Mouse (Mus musculus): ENCODE results near the gene Ddx17. TPM values are rescaled to one million over a fixed set of nuclear protein-coding genes. Genes with fewer than 3 reads are reported as not detected.
A peak's percentile ranks its signal among the peaks of the same experiment; 100 is the strongest.

Gene Ddx17
- polyA plus RNA-seq, 1 experiment, result 14.2 TPM

DNA sequence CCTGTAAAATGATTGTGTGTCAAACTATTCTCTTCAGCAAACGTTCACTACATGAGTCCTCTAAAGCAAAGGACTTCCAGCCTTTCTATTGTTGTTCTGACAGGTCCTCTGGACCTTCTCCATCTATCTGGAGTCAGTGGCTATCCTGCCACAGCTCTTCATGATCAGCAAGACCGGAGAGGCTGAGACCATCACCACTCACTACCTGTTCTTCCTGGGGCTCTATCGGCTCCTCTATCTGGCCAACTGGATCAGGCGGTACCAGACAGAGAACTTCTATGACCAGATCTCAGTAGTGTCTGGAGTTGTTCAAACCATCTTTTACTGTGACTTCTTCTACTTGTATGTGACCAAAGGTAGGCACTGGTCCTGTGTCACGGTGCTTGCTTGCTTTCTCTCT, 21.0 kb downstream of the Ddx17 start:
- Histone ChIP-seq H3K9me3 (peaks cover 19% of the 10 kb centered on the region), H3K4me3 (replicated peaks) (no peak overlapping the region), H3K36me3 (replicated peaks; ENCODE audit: low read length) (peaks cover 47% of the 10 kb centered on the region), H3K4me1 (peaks cover 12% of the 10 kb centered on the region), H3K27me3 (replicated peaks) (peaks cover 23% of the 10 kb centered on the region)
- TF ChIP-seq FLI1 (IDR thresholded peaks at IDR 0.05; ENCODE audit: low read length), result no peak
- TF ChIP-seq GATA1 (IDR thresholded peaks at IDR 0.05; ENCODE audit: borderline replicate concordance, low read length), result no peak

DNA sequence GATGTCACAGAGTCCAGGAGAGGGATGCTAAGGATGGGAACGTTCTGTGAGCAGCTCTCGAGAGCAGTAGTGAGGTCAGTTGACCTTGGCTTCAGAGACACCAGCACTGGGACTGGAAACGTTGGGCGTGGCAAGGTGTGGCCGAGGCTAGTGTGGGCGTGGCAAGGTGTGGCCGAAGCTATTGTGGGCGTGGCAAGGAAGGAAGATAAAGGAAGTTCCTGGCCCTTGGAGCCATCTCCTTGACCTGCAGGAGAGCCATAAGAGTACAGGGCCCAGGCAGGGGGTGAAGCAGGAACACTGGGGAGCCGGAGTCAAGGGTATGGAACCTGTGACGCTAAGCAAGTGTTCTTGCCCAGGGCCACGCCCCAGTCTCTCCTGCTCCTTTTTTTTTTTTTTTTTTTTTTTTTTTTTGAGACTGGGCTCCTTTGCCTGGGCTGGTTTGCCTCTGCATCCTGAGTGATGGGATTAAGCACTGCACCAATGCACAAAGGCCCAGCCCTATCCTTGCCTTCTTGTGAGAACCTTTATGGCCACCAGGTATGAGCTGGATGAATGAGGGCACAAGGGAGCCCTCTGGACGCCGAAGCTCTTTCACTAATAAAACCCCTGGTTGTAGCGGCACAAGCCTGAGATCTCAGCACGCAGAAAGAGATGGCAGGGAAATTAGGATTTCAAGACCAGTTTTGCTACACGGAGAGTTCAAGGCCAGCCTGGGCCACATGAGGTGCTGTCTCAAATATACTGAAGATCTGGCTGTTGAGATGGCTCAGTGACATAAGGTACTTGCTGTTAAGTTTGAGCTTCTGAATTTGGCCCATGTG, 26.9 kb downstream of the Ddx17 start:
- Histone ChIP-seq H3K9me3 (peaks cover 30% of the 10 kb centered on the region), H3K4me1 (peaks cover 22% of the 10 kb centered on the region), H3K4me3 (replicated peaks) (no peak overlapping the region), H3K36me3 (replicated peaks; ENCODE audit: low read length) (no peaks in the 10 kb centered on the region), H3K27me3 (replicated peaks) (peaks cover 76% of the 10 kb centered on the region)
- TF ChIP-seq FLI1 (IDR thresholded peaks at IDR 0.05; ENCODE audit: low read length) (no peak), GATA1 (IDR thresholded peaks at IDR 0.05; ENCODE audit: borderline replicate concordance, low read length) (no peak)

DNA sequence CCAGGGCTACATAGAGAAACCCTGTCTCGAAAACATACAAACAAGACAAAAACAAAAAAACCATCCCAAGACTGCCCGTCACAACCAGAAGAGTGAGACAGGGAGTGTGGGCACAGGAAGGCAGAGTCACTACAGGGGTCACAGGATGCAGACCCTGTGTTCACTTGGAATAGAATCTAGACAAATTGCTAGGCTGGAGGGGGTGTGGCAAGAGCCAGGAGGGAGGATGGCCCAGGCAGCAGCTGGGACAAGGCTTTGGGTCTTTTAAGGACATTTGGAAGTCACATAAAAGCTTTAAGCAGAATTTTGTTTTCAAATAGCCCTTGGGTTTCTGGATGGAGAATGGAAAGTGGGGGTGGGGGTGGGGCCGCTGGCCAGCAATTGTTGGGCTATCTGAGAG, 28.0 kb downstream of the Ddx17 start:
- no peak for TF ChIP-seq FLI1 (IDR thresholded peaks at IDR 0.05; ENCODE audit: low read length)
- TF ChIP-seq GATA1 (IDR thresholded peaks at IDR 0.05; ENCODE audit: borderline replicate concordance, low read length), result no peak
- H3K27me3 ChIP-seq (replicated peaks), result peaks cover 82% of the 10 kb centered on the region

DNA sequence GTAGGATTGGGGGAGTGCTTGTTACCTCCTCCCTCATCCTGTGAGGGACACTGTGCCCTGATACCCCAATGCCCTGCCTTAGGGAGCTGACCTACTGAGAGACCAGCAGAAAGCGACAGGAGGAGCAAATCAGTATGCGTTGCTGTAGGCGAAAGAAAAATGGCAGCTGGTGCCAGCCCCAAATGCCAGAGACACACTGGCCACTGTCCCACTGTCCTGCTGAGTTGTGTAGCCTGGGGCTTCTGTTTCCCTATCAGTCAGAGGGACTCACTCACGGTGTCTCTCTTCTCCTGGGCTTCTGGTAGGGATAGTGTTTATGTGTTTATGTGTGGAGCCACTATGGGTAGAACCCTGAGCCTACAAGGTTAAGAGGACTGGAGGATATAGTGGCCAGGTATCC, 28.8 kb downstream of the Ddx17 start:
- H3K4me3 ChIP-seq (replicated peaks), result no peak overlapping the region

More for the DNA sequence above, 28.0 kb downstream of the Ddx17 start:
- Histone ChIP-seq H3K4me3 (replicated peaks) (no peak overlapping the region), H3K9me3 (peaks cover 34% of the 10 kb centered on the region), H3K36me3 (replicated peaks; ENCODE audit: low read length) (no peaks in the 10 kb centered on the region), H3K4me1 (peaks cover 30% of the 10 kb centered on the region)

DNA sequence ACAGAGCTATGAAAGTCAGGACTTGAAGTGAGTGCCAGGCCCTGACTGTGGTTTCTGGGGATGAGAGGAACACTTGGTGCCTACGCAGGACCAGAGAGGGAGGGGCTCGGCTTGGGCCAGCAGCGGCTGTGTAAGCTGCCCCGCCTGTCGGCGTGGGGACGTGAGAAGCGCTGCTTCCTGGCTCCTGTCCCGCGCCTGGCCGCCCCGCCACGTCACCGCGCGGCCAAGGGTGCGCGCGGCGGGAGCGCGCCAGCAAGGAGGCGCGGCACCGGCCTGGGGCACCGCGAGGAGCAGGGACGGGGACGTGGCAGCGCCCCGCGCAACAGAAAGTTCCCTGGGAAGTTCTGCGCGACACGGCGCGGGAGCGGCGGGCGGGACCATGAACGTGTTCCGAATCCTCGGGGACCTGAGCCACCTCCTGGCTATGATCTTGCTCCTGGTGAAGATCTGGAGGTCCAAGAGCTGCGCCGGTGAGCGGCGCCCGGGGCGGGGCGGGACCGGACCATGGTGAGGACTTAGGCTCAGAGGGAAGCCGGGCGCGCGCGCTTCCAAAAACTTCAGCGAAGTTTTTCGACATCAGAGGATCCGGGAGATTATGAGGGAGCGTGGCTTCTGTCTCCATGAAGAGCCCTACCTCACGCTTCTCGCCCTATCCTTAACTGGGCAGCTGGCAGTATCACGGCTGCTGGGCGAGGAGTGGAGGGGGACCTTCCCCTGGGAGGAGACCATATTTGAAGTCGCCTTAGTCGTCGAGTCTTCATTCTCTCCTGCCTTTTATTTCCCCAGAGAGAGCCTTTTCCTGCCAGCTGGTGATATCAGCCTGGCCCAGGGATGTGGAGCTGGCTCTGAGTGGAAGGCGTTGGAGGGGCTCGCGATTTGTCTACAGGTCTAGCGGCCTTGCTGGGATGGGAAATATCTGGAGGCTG, 30.1 kb downstream of the Ddx17 start, which contains the start of gene Kdelr3:
Gene Kdelr3, plus strand, starts transcription at position 241 of the 926 bp plus-strand sequence.
- TF ChIP-seq FLI1 (IDR thresholded peaks at IDR 0.05; ENCODE audit: low read length), result no peak
- TF ChIP-seq GATA1 (IDR thresholded peaks at IDR 0.05; ENCODE audit: borderline replicate concordance, low read length), result no peak
- H3K4me3 ChIP-seq (replicated peaks), result peak within 1 kb of the TSS; percentile 90
- peaks cover 87% of the 10 kb centered on the region for H3K27me3 ChIP-seq (replicated peaks)
- no peaks in the 10 kb centered on the region for H3K36me3 ChIP-seq (replicated peaks; ENCODE audit: low read length)
- peaks cover 39% of the 10 kb centered on the region for H3K4me1 ChIP-seq
- peaks cover 24% of the 10 kb centered on the region for H3K9me3 ChIP-seq

More for the DNA sequence above, 28.8 kb downstream of the Ddx17 start:
- no peak for TF ChIP-seq GATA1 (IDR thresholded peaks at IDR 0.05; ENCODE audit: borderline replicate concordance, low read length)
- no peaks in the 10 kb centered on the region for H3K36me3 ChIP-seq (replicated peaks; ENCODE audit: low read length)
- peaks cover 83% of the 10 kb centered on the region for H3K27me3 ChIP-seq (replicated peaks)
- H3K9me3 ChIP-seq, result peaks cover 28% of the 10 kb centered on the region
- H3K4me1 ChIP-seq, result peaks cover 30% of the 10 kb centered on the region

DNA sequence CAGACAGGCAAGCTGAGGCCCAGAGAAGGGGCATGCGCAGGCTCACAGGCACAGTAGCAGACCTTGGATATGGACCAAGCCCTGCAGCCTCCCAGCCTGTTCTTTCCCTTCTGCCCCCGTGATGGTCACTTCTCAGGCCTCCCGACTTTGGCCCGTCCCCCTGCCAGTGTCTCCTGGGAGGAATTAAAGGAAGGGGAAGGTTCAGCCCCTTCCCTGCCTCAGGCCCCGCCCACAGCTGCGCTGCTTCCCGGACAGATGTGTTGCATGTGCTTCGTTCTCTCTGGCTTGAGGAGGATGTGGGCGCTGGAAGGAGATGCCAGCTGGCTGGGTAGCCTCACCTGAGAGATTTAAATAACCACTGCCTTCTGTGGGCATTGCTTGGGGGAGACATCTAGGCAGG, 32.6 kb downstream of the Ddx17 start:
- TF ChIP-seq GATA1 (IDR thresholded peaks at IDR 0.05; ENCODE audit: borderline replicate concordance, low read length), result no peak
- TF ChIP-seq FLI1 (IDR thresholded peaks at IDR 0.05; ENCODE audit: low read length), result no peak
- H3K4me3 ChIP-seq (replicated peaks), result no peak overlapping the region

DNA sequence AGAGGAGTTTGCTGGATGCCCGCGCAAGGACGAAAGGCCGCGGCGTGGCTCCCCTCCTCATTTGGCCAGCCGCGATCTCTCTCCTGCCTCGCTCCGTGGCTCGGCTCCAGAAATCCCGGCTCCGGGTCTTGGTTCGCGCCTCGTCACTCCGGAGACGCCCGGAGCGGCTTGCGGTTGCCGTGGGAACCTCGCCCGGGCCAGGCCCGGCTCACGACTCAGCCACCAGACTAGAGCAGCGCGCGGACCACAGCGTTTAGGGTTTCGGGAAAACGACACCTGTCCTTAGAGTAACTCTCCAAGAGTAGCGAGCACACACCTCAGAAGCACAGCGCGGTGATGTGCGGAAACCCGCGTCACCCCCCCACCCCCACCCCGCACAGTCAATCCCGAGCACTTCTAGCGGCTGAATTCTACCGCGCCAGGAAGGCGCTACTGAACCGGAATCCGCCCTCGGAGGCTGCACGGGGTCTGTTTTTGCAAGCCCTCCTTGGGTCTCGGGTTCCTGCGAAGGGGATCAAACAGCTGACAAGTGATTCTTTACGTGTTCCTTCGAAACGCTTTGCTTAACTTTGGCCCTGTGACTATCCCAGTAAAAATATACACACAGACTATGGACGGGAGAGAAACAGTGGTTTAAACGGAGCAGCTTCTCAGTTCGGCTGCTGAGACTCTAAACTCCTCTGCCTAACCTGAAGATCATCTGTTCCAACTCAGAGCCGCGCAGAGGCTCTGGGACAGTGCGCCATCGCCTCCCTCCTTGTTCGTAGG, 34.8 kb downstream of the Ddx17 start:
- H3K4me3 ChIP-seq (replicated peaks), result peak overlapping the region; percentile 85
- peaks cover 40% of the 10 kb centered on the region for H3K4me1 ChIP-seq
- no peak for TF ChIP-seq GATA1 (IDR thresholded peaks at IDR 0.05; ENCODE audit: borderline replicate concordance, low read length)
- no peak for TF ChIP-seq FLI1 (IDR thresholded peaks at IDR 0.05; ENCODE audit: low read length)
- no peaks in the 10 kb centered on the region for H3K36me3 ChIP-seq (replicated peaks; ENCODE audit: low read length)
- peaks cover 24% of the 10 kb centered on the region for H3K9me3 ChIP-seq
- peaks cover 96% of the 10 kb centered on the region for H3K27me3 ChIP-seq (replicated peaks)

More for the DNA sequence above, 32.6 kb downstream of the Ddx17 start:
- Histone ChIP-seq H3K36me3 (replicated peaks; ENCODE audit: low read length) (no peaks in the 10 kb centered on the region), H3K9me3 (peaks cover 24% of the 10 kb centered on the region), H3K27me3 (replicated peaks) (peaks cover 96% of the 10 kb centered on the region), H3K4me1 (peaks cover 45% of the 10 kb centered on the region)

DNA sequence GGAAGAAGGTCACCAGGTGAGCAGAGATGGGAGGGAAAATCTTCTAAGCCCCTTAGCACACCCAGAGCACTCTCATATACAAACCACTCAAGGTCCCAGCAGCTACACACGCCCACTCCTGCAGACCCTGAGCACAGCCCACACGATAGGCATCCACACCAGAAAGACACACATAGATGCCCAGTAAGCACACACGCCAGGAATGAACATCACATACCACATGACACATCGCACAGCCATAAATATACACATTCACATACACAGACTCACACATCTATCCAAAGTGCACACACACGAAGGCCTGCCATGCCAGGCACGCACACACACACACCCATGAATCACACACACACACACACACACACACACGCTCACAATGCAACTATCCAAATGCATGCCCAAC, 36.1 kb downstream of the Ddx17 start:
- Histone ChIP-seq H3K27me3 (replicated peaks) (peaks cover 96% of the 10 kb centered on the region), H3K36me3 (replicated peaks; ENCODE audit: low read length) (no peaks in the 10 kb centered on the region), H3K4me1 (peaks cover 35% of the 10 kb centered on the region), H3K4me3 (replicated peaks) (no peak overlapping the region), H3K9me3 (peaks cover 25% of the 10 kb centered on the region)
- TF ChIP-seq GATA1 (IDR thresholded peaks at IDR 0.05; ENCODE audit: borderline replicate concordance, low read length) (no peak), FLI1 (IDR thresholded peaks at IDR 0.05; ENCODE audit: low read length) (no peak)

DNA sequence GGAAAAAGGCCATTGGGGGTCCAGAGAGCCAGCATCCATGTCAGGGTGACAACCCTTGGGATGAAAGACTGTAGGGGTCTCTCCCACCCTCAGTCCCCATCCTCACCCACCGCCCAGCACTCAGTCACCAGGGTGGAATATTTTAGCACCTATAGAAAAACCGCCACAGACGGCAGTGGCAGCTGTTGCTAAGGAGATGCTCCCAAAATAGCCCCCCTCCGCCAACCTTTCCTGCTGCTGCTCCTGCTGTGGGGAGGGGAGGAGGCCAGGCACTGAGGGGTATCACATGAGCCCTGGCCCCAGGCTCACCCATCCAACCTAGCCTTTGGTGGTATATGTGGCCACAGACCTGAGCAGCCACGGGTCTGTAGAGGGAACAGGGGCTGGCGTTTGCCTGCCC, 36.5 kb downstream of the Ddx17 start:
- Histone ChIP-seq H3K4me1 (peaks cover 40% of the 10 kb centered on the region), H3K4me3 (replicated peaks) (no peak overlapping the region), H3K27me3 (replicated peaks) (peaks cover 96% of the 10 kb centered on the region), H3K36me3 (replicated peaks; ENCODE audit: low read length) (no peaks in the 10 kb centered on the region), H3K9me3 (peaks cover 21% of the 10 kb centered on the region)
- TF ChIP-seq FLI1 (IDR thresholded peaks at IDR 0.05; ENCODE audit: low read length) (no peak), GATA1 (IDR thresholded peaks at IDR 0.05; ENCODE audit: borderline replicate concordance, low read length) (no peak)

Data from megakaryocyte, embryonic 14.5 days (primary cell).